Mouse (Mus musculus) spleen, embryonic (tissue): ENCODE data around the gene Ascc2.

ENCODE experiments used
- CTCF ChIA-PET: fragments of 350-600 bp; sonication (Branson Sonifier 250); formaldehyde crosslinking; loops from one replicate; lab custom pipeline; 2022; lab: Charles Lee

Gene Ascc2

GRCm38 (mm10) chr11:4719961-4720360 lies 82.4 kb downstream of the Ascc2 start:
- CTCF ChIA-PET: no interaction called here

DNA sequence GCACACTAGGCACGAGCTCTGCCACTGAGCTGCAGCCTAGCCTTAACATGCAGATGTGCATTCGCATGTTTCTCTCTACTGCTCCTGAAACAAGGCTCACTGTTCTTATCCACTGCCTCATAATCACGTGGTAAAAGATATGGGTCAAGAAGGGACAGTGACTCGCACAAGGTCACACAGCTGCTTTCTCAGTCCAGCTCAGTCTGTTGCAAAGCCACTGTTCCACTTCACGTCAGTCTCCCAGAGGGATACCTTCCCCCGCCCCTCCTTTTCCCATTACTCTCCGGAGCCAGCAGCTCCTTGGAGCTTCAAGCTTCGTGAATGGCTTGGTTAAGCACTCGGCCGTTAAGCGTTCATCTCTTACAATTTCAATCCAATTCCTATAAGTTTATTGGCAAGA lies 82.8 kb downstream of the Ascc2 start:
- CTCF ChIA-PET: no interaction called here

DNA sequence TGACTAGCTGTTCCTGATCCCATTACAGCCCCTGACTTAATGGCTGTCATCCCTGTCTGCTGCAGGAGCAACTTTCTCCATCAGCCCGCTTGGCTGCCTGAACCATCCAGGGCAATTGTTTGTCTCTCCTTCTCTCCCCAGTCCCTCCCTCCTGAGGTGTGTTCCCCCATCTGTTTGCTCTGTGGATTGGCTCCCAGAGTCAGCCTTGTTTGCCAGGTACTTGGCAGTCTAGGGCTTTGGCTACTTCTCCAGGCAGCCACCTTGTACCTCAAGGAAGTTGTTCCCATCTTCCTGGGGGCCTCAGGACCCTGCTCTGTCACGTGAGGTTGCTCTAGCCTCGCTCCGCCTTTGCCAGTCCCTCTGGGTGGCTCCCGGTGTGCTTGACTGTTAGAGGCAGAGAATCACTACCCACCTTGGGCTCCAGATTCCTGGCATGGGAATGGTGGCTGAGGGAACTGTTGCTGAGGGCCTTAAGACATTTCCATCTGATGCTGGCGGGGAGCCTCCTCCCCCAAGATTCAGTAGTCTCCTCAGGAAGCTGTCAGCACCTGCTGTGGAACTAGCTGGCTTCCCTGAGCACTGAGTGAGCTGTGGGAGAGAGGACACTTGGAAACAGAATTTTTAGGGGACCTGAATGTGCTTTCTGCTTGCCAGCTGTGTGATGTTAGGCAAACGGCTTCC lies 83.5 kb downstream of the Ascc2 start:
- CTCF ChIA-PET: no interaction called here

GRCm38 (mm10) chr11:4721728-4722127 lies 84.2 kb downstream of the Ascc2 start:
- CTCF ChIA-PET: no interaction called here

- CTCF ChIA-PET: no interaction called here
These were observed 92.1 kb downstream of the Ascc2 start for GRCm38 (mm10) chr11:4729603-4730002.

DNA sequence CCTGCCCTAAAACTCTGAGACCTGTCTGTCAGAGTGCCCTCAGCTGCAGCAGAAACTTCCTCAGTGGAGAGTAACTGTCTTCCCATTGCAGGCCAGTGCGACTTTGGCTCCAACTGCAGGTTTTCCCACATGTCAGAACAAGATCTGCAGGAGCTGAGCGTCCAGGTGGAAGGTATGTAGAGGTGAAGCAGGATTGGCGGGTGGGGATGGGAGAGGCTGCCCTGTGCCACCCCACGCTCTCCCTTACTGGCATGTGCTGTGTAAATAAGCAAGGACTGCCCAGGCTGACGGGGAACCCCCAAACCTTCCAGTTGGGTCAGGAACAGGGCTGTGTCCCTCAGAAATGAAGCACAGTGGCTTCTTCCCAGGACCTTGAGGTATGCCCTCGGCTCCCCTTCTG lies 92.5 kb downstream of the Ascc2 start:
- CTCF ChIA-PET: no interaction called here

- CTCF ChIA-PET: no interaction called here
These were observed 93.4 kb downstream of the Ascc2 start for GRCm38 (mm10) chr11:4730913-4731312.

GRCm38 (mm10) chr11:4731781-4732180 lies 94.2 kb downstream of the Ascc2 start:
- CTCF ChIA-PET: interaction anchor here (0.6 kb wide), 1 partner anchor 71 kb away, joined by 5 read pairs; no protein-coding TSS in a partner anchor

DNA sequence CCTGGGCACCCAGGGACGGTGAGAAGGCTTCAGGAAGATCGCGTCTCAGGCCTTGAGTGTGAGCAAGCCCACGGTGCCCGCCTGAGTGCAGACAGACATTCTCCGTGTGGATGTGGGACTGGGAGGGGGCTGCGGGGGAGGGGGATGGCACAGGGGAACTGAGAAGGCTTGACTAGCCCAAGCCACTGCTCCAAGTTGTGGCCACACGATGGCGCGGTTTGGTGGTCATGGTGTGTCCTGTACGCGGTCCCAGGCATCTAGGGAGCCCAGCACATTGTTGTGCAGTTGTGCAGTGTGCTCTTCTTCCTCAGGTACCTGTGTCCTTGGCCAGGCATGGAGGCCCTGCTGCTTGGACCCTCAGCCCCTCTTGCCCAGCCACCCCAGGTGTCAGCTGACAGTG lies 96.6 kb downstream of the Ascc2 start:
- CTCF ChIA-PET: no interaction called here
